Mouse (Mus musculus) lung, adult 2 months (tissue): Measurements from ENCODE around the gene Glrx.

Experiments
- CTCF ChIP-seq: fragments of 200-500 bp; IDR thresholded peaks from 2 replicates; pipeline ENCODE4 v1.5.1; 2011; ENCODE audit warnings: mild to moderate bottlenecking, low read length, control low read depth; ENCODE audit not compliant: insufficient read depth
- POLR2A ChIP-seq: fragments of 200-500 bp; IDR thresholded peaks from 2 replicates; pipeline ENCODE4 v1.6.1; 2011; ENCODE audit warnings: low read depth, mild to moderate bottlenecking, control low read depth, low read length, borderline replicate concordance; ENCODE audit errors: extremely low read depth

DNA sequence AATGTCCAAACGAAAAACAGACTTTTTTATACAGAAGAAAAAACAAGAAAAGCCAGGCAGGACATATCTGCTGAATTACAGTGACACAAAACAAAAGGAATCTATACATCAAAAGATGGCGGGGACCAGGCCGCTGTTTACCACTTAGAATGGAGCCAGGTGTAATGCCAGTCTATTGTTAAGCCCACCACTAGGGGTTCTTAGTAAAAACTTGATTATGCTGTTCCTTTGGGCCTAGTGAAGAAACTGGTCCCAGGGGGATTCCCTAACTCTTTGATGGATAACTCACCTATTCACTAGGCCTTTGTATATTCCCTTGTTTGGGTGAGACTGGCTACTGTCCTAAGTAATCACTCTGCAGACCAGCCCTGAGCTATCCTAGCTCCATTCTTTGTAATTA, 40.2 kb upstream of the Glrx start:
- TF ChIP-seq CTCF (no peak), POLR2A (no peak)
